In the genomic region with DNA sequence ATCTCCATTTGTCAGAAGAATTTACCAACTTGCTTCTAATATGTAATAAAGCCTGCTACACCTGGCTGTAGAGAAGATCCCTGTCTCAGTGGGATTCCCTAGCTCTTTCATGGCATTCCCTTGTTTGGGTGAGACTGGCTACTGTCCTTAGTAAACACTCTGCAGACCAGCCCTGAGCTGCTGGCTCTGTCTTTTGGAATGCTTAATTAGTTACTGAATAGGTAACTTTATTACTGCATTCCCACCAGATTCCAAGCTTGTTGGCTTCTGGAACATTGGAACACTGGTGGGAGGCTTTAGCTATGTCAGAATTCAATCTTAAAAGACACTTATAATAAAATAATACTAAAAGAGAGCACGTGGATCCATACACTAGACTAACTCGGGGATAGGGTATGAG, we compare ENCODE assay signal across 17 mouse cellular contexts. TPM values are rescaled to one million over a fixed set of nuclear protein-coding genes. Genes with fewer than 3 reads are reported as not detected.
"Had no signal": no experiment of that assay in that cellular context is flagged by ENCODE, and none has a peak within 500 bp of the region (broad histone marks: within the 10 kb centered on the region; RNA-seq: fewer than 3 reads in every experiment).

No protein-coding gene starts in this region.

RNA-seq across cellular contexts. Expression of gene Eps8l3, which starts 12.2 kb away (rescaled TPM):
- total RNA-seq: gastrocnemius, adult 2 months; gastrocnemius, postnatal 10 days; gastrocnemius, postnatal 25 days; gastrocnemius, postnatal 4 days; granulocyte monocyte progenitor cell, adult 5-6 weeks; heart, adult 18-20 months; heart, adult 8-10 months; heart, postnatal 10 days; heart, postnatal 25 days; heart, postnatal 4 days; layer of hippocampus, adult 18-20 months; layer of hippocampus, postnatal 10 days; layer of hippocampus, postnatal 25 days; left cerebral cortex, adult 8-10 months; left cerebral cortex, postnatal 10 days; left cerebral cortex, postnatal 25 days; left cerebral cortex, postnatal 4 days had no signal

RNA-seq across cellular contexts. Expression of gene Gstm6, which starts 54.3 kb away (rescaled TPM):
- total RNA-seq: granulocyte monocyte progenitor cell, adult 5-6 weeks had no signal
